Mouse (Mus musculus) forebrain, embryonic 10.5 days (tissue): ENCODE results near the gene 2010109A12Rik. TPM values are rescaled to one million over a fixed set of nuclear protein-coding genes. Genes with fewer than 3 reads are reported as not detected.

Experiments used
- polyA plus RNA-seq: library from polyadenylated mRNA; unstranded; fragments of >200 nt; fragmentation: Nextera tagmentation; extraction: Ambion mirVana; gene quantifications from 2 replicates; pipeline ENCODE4 v1.2.1, GENCODE M21; 2016

Gene 2010109A12Rik
- polyA plus RNA-seq, 1 experiment from 2014 or later = 1.1 TPM

Other genes with a start within 250 kb of the 2010109A12Rik start
- gene Sowahb, start 161.5 kb upstream of the 2010109A12Rik start, polyA plus RNA-seq = 0.21 and 0.43 TPM in 2 replicates
- 277 and 280 TPM in 2 replicates for gene Sept11, start 113.1 kb upstream of the 2010109A12Rik start, polyA plus RNA-seq
- 107 and 108 TPM in 2 replicates for gene Ccni, start within 50 bp of the 2010109A12Rik start, polyA plus RNA-seq
- gene Ccng2, start 60.7 kb downstream of the 2010109A12Rik start, polyA plus RNA-seq = 41.5 and 45.3 TPM in 2 replicates